8 mouse cellular contexts compared by ENCODE assay signal in genomic region chr5:143711326-143711725, GRCm38 (mm10). TPM values are rescaled to one million over a fixed set of nuclear protein-coding genes. Genes with fewer than 3 reads are reported as not detected.
DNase-seq lines count a peak whose midpoint lies in the region; ATAC-seq and TF ChIP-seq lines count a peak whose summit lies in the region.

No protein-coding gene starts in this region.

- H3K4me2 ChIP-seq in intestine, postnatal 0 days (replicated peaks; ENCODE audit: low read depth): no peak overlapping the region
- no peak overlapping the region for H3K4me2 ChIP-seq in limb, embryonic 12.5 days
- no peak overlapping the region for H3K4me2 ChIP-seq in midbrain, embryonic 13.5 days (replicated peaks)

- H3K4me1 ChIP-seq in cortical plate, adult 2 months (ENCODE audit: control insufficient read depth, insufficient read depth, low read length): no peaks in the 10 kb centered on the region
- H3K4me1 ChIP-seq in intestine, postnatal 0 days (replicated peaks; ENCODE audit: control insufficient read depth, insufficient read depth, low read length): no peaks in the 10 kb centered on the region
- no peaks in the 10 kb centered on the region for H3K4me1 ChIP-seq in limb, embryonic 12.5 days (replicated peaks)
- no peaks in the 10 kb centered on the region for H3K4me1 ChIP-seq in midbrain, embryonic 13.5 days (replicated peaks)
- H3K4me1 ChIP-seq in spleen, adult 2 months (ENCODE audit: control insufficient read depth, insufficient read depth, insufficient read length): no peaks in the 10 kb centered on the region

- peaks cover 79% of the 10 kb centered on the region for H3K36me3 ChIP-seq in intestine, postnatal 0 days (ENCODE audit: control insufficient read depth, insufficient read depth)
- peaks cover 95% of the 10 kb centered on the region for H3K36me3 ChIP-seq in limb, embryonic 12.5 days
- H3K36me3 ChIP-seq in midbrain, embryonic 13.5 days: peaks cover 90% of the 10 kb centered on the region
- peaks cover 51% of the 10 kb centered on the region for H3K36me3 ChIP-seq in spleen, adult 2 months (ENCODE audit: control insufficient read depth, insufficient read depth, low read length)

- no peak overlapping the region for H3K27ac ChIP-seq in cortical plate, adult 2 months (ENCODE audit: insufficient read depth, low read length)
- no peak overlapping the region for H3K27ac ChIP-seq in intestine, postnatal 0 days (ENCODE audit: low read depth, low read length)
- H3K27ac ChIP-seq in limb, embryonic 12.5 days: peak overlapping the region; percentile 57
- H3K27ac ChIP-seq in midbrain, embryonic 13.5 days: peak overlapping the region; percentile 58
- no peak overlapping the region for H3K27ac ChIP-seq in spleen, adult 2 months (ENCODE audit: insufficient read depth, low read length)

- no peak overlapping the region for H3K4me3 ChIP-seq in cortical plate, adult 2 months (ENCODE audit: insufficient read depth, low read length)
- H3K4me3 ChIP-seq in intestine, postnatal 0 days (ENCODE audit: low read depth, low read length): no peak overlapping the region
- no peak overlapping the region for H3K4me3 ChIP-seq in limb, embryonic 12.5 days (replicated peaks)
- H3K4me3 ChIP-seq in midbrain, embryonic 13.5 days (replicated peaks): no peak overlapping the region
- H3K4me3 ChIP-seq in spleen, adult 2 months (ENCODE audit: extremely low read depth, insufficient read depth, insufficient read length): no peak overlapping the region

- H3K9me3 ChIP-seq in intestine, postnatal 0 days (ENCODE audit: control insufficient read depth): no peaks in the 10 kb centered on the region
- no peaks in the 10 kb centered on the region for H3K9me3 ChIP-seq in limb, embryonic 12.5 days
- H3K9me3 ChIP-seq in midbrain, embryonic 13.5 days: no peaks in the 10 kb centered on the region

- TF ChIP-seq POLR2A in cortical plate, adult 2 months (IDR thresholded peaks at IDR 0.05; ENCODE audit: extremely low read depth, insufficient read depth, low read length): no peak
- TF ChIP-seq POLR2A in spleen, adult 2 months (IDR thresholded peaks at IDR 0.05; ENCODE audit: low read depth, low read length): no peak

- WGBS in intestine, postnatal 0 days: 13% methylated on average over 7 of the region's 7 CpGs
- 16% methylated on average over 7 of the region's 7 CpGs for WGBS in limb, embryonic 12.5 days
- WGBS in midbrain, embryonic 13.5 days: 10% methylated on average over 7 of the region's 7 CpGs
- WGBS in spleen, adult 2 months: 39% methylated on average over 7 of the region's 7 CpGs

- no peak overlapping the region for H3K9ac ChIP-seq in intestine, postnatal 0 days (ENCODE audit: low read depth, low read length)
- no peak overlapping the region for H3K9ac ChIP-seq in limb, embryonic 12.5 days (replicated peaks)
- no peak overlapping the region for H3K9ac ChIP-seq in midbrain, embryonic 13.5 days (replicated peaks)

- peak; percentile 62 for ATAC-seq in intestine, postnatal 0 days
- ATAC-seq in limb, embryonic 12.5 days (ENCODE audit: insufficient number of reproducible peaks, insufficient read depth, low FRiP score, low TSS enrichment, low read depth): no peak
- ATAC-seq in midbrain, embryonic 13.5 days: peak; percentile 78

- H3K27me3 ChIP-seq in intestine, postnatal 0 days (replicated peaks; ENCODE audit: control insufficient read depth, insufficient read depth, low read length): no peaks in the 10 kb centered on the region
- H3K27me3 ChIP-seq in limb, embryonic 12.5 days: no peaks in the 10 kb centered on the region
- H3K27me3 ChIP-seq in midbrain, embryonic 13.5 days: no peaks in the 10 kb centered on the region
- no peaks in the 10 kb centered on the region for H3K27me3 ChIP-seq in spleen, adult 2 months (ENCODE audit: control insufficient read depth, insufficient read depth, low read length)

- DNase-seq in urinary bladder, postnatal 14 days (ENCODE audit: low spot score): peak; percentile 67
- DNase-seq in urinary bladder, adult 2 months (ENCODE audit: low spot score): no peak
- peak; percentile 73 for DNase-seq in gastrocnemius, postnatal 14 days
- peak in 1 of 2 experiments; percentile 43 for DNase-seq in spleen, adult 2 months (ENCODE audit: low read depth in 1 of 2, low spot score in 2 of 2)

- TF ChIP-seq CTCF in cortical plate, adult 2 months (IDR thresholded peaks at IDR 0.05; ENCODE audit: extremely low read depth, insufficient read depth, low read length): peak; percentile 78
- TF ChIP-seq CTCF in intestine, postnatal 0 days (IDR thresholded peaks at IDR 0.05; ENCODE audit: low read depth): peak; percentile 95
- TF ChIP-seq CTCF in spleen, adult 2 months (IDR thresholded peaks at IDR 0.05; ENCODE audit: extremely low read depth, insufficient read depth, insufficient read length, insufficient replicate concordance): peak; percentile 84; the same call in 1 of the 2 replicates

- intact Hi-C loops in gastrocnemius, postnatal 14 days (cut with DNase I; ENCODE audit: low total_unique reads): loop anchor here (5.0 kb wide), 1 partner anchor 144 kb away; no protein-coding TSS in a partner anchor

RNA-seq across cellular contexts. Expression of gene Usp42, which starts 20.8 kb away (rescaled TPM):
- polyA plus RNA-seq in urinary bladder, adult 2 months (2012; rRNA removed): 4.2 and 6.6 TPM in 2 replicates
- 10.9 and 12.4 TPM in 2 replicates for polyA plus RNA-seq in cortical plate, adult 2 months (2012; rRNA removed)
- 1 to 10 TPM; 6.2 to 6.5 TPM for total RNA-seq in gastrocnemius, postnatal 14 days (2021)
- 4.7 and 6.3 TPM in 2 replicates for polyA plus RNA-seq in intestine, postnatal 0 days (2015; fragmentation: Nextera tagmentation; extraction: Ambion mirVana)
- 32.4 and 34.4 TPM in 2 replicates for polyA plus RNA-seq in limb, embryonic 12.5 days (2016; fragmentation: Nextera tagmentation; extraction: Ambion mirVana)
- 31.5 and 32.6 TPM in 2 replicates for polyA plus RNA-seq in midbrain, embryonic 13.5 days (2015; fragmentation: Nextera tagmentation; extraction: Ambion mirVana)
- 7.2 and 8.0 TPM in 2 replicates for polyA plus RNA-seq in spleen, adult 2 months (2012; rRNA removed)

Comparison
In these comparisons a context has a peak if more than half of its experiments do, and no peak if none do; other contexts are left out.
1. H3K27ac ChIP-seq: peak in limb, embryonic 12.5 days (single experiment) and midbrain, embryonic 13.5 days (single experiment); none in cortical plate, adult 2 months (single experiment), intestine, postnatal 0 days (single experiment) and spleen, adult 2 months (single experiment).
2. Peak in every context shown above with its lines, with median percentiles within 50 percentile points of each other: CTCF ChIP-seq.